Mouse (Mus musculus): Measurements from ENCODE around the gene Leng1. TPM values are rescaled to one million over a fixed set of nuclear protein-coding genes. Genes with fewer than 3 reads are reported as not detected.
A peak's percentile ranks its signal among the peaks of the same experiment; 100 is the strongest.
"Not testable (repeated sequence)": the region's sequence is repeated elsewhere in the genome, so short reads cannot be mapped to it uniquely, and the experiment has no call there.

The Leng1 gene
- 1 to 10 TPM; 4.8 to 6.9 (median 6.0) TPM for polyA plus RNA-seq (2017; shearing (Covaris generic))

- ATAC-seq, result peak; percentile 97
These were observed at the start of gene Leng1 for GRCm38 (mm10) chr7:3665215-3666114. Gene Leng1 (minus strand): TSS chr7:3665840.

DNA sequence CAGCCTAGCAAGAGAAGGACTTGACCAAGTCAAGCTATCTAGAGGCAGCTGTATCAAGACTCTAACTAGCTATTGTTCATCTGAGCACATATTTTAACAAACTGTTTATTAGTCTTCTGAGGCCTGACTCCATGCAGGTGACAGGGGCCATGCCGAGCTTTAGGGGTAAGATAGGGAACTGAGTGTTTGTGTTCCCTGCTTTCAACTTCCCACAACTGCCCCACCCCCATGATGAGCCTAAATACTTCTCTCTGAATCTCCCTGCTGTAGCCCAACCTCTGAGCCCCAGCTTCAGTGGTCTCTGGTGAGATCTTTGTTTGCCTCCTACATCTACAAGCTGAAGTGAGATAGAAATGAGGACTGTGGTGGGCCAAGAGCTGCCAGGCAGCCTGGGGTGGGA is 49.6 kb upstream of the Leng1 start:
- ATAC-seq, result no peak

- ATAC-seq, result no peak
These were observed 46.8 kb upstream of the Leng1 start for GRCm38 (mm10) chr7:3712264-3712942.

DNA sequence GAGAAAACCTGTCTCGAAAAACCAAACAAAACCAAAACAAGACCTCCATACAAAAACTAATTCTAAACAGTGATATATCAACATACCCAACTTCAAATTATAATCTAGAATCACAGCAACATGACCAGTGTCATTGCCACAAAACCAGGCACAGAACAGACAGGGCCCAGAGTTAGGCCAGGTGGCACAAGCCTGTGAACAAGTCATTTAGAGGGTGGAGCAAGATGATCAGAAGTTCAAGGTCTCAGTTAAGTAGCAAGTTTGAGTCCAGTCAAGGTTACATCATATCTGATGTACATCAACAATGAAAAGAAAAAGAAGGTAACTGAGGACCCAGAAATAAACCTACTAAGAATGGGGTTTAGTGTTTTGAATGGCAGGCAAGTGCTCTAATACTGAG is 43.4 kb upstream of the Leng1 start:
- no peak for ATAC-seq

DNA sequence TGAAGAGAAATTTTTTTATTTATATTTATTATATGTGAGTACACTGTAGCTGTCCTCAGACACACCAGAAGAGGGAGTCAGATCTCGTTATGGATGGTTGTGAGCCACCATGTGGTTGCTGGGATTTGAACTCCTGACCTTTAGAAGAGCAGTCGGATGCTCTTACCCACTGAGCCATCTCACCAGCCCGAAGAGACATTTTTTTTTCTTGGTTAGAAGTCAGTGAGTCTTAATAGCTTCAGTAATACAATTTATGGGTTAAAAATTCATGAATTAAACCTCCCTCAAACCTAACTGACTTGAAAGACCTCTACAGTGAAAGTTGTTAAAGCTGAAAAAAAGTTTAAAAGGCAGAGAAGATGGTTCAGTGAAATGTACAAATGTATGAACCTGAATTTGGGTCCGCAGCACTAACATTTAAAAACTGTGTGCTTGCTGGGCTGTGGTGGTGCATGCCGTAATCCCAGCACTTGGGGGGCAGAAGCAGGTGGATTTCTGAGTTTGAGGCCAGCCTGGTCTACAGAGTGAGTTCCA is 42.9 kb upstream of the Leng1 start:
- ATAC-seq, result not testable (repeated sequence)

- ATAC-seq, result no peak
These were observed 42.2 kb upstream of the Leng1 start for GRCm38 (mm10) chr7:3707568-3708413.

GRCm38 (mm10) chr7:3707027-3707426 is 41.4 kb upstream of the Leng1 start:
- ATAC-seq, result no peak

- ATAC-seq, result no peak
These were observed 40.8 kb upstream of the Leng1 start for GRCm38 (mm10) chr7:3706343-3706934.

DNA sequence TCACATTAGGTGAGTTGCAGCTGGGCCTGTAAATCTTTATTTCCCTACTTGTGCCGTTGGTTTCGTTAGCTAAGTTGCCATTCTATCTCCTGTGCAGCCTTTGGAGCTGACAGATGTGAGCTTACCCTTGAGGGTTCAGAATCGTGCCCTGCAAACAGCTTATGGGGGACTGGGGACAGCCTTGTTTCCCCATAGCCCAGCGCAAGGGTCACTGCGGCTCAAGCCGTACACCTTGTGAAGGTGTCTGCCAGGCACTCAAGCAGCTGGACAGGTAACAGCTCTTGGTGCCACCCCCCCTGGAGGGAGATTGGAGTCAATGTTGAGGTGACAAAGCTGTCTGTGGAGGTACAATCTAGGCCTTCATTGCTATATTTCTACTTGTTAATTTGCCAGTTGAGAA is 40.3 kb upstream of the Leng1 start:
- no peak for ATAC-seq

DNA sequence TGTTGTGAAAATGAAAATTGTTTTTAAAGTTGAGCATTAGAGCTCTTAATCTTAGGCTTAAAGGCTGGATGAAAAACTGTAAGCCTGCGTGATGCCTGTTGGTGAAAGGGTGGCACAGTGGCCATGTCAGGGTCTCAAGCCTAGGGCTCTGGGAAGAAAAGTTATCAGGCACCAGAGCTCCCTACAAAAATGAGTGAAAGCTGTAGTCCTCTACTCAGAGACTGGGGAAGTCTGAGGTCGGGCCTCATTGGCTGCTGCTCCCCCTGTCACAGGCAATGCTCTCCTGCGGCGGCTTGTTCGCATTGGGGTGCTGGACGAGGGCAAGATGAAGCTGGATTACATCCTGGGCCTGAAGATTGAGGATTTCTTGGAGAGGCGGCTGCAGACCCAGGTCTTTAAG is 39.8 kb upstream of the Leng1 start:
- not testable (repeated sequence) for ATAC-seq

DNA sequence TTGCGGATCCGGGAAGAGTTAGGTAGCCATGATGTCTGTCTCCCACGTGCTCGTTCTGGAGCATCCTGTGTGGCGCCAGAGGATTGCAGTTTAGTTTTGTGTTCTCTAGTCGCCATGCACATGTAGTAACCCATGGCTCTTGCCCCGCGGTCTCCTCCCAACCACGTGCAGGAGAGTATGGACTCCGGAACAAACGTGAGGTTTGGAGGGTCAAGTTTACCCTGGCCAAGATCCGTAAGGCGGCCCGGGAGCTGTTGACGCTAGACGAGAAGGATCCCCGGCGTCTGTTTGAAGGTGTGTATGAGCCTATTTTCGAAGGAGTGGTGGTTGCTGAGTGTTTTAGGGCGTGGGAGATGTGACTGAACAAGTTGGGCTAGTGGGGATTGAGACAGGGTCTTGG is 38.8 kb upstream of the Leng1 start:
- peak; percentile 47 for ATAC-seq

- ATAC-seq, result peak; percentile 90
These were observed 38.3 kb upstream of the Leng1 start, which contains the start of gene Rps9 for GRCm38 (mm10) chr7:3703879-3704441. Gene Rps9 (plus strand): TSS chr7:3703993.

- peak; percentile 42 for ATAC-seq
These were observed 37.7 kb upstream of the Leng1 start for GRCm38 (mm10) chr7:3703148-3703878.

DNA sequence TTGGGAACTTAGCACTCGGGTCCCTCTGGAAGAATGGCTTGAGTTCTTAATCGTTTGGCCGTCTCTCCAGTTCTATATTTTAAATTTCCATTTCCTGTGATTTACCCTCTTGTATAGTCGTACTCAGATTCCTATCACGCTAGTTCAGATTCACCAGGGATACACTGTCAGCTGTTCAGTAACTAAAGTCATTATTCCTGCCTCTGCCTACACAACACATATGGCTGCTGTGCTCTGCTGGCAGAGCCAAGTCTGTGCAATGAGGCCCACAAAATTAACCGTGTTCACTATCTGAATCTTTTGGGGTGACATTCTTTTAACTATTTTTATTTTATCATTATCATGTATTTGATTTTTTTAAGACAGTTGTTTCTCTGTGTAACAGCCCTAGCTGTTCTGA is 32.8 kb upstream of the Leng1 start:
- no peak for ATAC-seq

DNA sequence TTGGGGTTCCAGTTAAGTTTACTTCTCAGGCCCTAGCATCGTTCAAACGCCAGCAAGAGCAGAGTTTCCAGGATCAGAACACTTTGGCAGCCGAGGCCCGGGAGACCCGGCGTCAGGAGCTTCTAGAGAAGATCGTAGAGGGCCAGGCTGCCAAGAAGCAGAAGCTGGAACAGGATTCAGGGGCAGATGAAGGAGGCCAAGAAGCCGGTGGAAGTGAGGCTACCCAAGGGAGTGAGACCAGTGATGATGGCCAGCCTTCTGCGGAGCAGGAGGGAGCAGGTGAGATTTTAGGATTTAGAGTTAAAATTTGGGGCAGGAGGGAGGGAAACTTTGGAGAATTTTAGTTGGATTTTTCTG is 29.3 kb upstream of the Leng1 start:
- ATAC-seq, result not testable (repeated sequence)

DNA sequence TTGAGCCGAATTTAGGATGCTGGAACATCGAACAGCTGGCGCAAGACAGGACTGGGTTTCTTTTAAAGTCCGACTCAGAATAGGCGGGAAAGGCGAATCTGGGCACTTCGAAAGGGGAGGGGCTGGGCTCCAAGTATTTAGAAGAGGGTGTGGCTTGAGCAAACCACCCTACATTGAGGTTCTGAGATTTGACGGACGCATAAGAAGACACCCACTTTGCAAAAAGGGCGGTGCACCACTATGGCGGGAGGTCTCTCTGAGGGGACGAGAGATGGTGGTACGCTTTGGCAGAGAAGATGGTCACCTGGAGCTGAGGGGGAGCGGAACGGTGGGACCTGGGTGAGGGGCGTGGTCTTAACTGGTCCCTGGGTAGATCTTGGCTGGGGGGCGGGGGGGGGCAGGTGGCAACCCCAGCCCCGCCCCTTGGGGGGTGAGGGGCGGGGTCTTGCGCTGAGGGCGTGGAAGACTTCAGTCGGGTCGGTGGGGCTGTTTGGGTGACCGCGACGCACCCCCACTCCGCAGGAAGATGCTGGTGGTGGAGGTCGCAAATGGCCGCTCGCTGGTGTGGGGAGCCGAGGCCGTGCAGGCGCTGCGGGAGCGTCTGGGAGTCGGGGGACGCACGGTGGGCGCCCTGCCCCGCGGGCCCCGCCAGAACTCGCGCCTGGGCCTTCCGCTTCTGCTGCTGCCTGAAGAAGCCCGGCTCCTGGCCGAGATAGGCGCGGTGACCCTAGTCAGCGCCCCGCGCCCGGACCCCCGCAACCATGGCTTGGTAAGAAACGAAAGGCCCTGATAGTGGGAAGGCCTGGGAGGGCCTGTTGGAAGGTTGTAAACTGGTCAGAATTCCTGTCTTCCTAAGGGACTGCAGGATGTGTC is 28.7 kb upstream of the Leng1 start:
- peak; percentile 29 for ATAC-seq

- ATAC-seq, result peak; percentile 2
These were observed 28.1 kb upstream of the Leng1 start for GRCm38 (mm10) chr7:3693809-3694075.

DNA sequence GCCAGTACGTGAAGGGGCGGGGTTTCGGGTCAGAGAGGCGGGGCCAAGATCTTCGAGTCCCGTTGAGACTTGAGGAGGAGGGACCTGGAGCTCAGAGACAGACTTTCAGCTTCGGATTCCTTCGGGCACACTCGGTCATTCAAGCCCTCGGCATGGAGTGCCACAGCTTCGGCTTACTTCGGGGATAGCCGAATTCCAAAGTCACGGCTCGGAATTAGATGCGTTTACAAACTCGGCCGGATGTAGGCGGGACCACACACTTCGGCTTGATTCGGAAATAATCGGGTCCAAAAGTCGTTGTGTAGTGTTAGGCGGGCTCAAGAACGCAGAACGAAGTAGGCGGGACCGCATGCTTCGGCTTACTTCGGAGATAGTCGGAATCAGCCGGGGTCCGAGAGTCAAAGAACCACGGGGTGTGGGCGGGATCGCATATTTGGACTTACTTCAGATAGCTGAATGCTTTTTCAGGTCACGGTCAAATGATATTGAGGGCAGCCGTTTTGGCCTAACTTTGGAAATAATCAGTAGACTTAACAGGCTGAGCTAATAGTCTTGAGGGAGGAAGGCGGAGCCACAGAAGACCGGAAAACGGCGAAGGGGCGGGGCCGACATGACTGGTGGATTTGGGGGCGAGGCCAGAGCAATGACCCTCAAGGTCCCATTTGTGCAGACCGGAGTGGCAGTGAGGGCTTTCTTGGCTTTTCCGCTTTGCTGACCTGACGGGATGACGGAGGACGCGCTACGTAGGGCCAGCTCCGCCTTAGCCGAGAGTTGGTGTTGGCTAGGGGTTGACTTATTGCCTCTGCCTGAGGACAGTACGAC is 27.6 kb upstream of the Leng1 start, which contains the start of gene Mboat7:
TSS of gene Mboat7 (minus strand) at position 537 of the 822 bp plus-strand sequence.
- ATAC-seq, result peak; percentile 78

DNA sequence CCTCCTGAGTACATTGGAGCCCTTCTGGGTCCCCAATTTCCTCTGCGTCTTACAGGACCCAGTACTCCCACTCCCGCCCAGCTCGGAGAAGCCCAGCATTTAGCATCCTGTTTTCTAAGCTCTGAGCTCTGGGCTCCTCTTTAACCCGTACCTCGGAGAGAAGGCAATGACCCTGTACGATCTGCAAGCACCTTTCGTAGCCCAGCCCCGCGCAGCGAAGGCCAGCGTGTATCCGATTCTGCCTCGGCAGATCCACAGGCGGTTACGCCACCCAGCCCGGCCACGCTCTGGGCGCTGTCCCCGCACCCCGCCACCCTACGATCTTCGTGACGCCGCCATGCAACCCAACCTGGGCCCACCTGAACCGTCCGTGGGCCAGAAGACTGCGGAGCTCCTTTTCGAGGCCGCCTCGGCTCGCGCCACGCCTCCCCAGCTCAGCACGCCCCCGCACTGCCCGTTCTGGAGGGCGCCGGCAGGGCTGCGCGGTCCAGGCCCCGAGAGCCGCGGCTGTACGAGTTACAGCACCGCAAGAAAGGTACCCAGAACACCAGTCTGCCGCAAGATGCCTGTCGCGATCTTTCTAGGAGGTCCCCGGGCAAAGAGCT is 26.8 kb upstream of the Leng1 start, which contains the start of gene Tsen34:
TSS of gene Tsen34 (plus strand) at position 482 of the 605 bp plus-strand sequence.
- ATAC-seq, result peak; percentile 1
